Mouse (Mus musculus) right cerebral cortex, postnatal 10 days (tissue): Measurements from ENCODE around the gene Gm3854.
"Not testable (repeated sequence)": the region's sequence is repeated elsewhere in the genome, so short reads cannot be mapped to it uniquely, and the experiment has no call there.

Source experiments
- DNase-seq, 2 experiments: peaks; one replicate each; pipeline ENCODE4 v3.0.0; 2021; ENCODE audit warnings: low spot score in 2 of 2

Gm3854 gene

GRCm38 (mm10) chr7:6343501-6344071, at the start of gene Gm3854:
Gm3854 (plus strand) TSS chr7:6343759.
- peak; percentile 86 to 90 for DNase-seq

DNA sequence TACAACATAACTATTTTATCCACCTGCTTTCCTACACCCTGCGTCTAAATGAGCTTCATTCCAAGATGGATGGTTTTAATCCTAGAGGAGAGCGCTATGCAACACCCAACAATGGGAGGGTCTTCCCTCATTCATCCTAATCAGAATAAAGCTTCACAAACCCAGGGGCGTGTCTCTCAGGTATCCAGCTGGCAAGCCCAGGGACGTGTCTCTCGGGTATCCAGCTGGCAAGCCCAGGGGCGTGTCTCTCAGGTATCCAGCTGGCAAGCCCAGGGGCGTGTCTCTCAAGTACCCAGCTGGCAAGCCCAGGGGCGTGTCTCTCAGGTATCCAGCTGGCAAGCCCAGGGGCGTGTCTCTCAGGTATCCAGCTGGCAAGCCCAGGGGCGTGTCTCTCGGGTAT, 42.8 kb upstream of the Gm3854 start:
- not testable (repeated sequence) for DNase-seq

DNA sequence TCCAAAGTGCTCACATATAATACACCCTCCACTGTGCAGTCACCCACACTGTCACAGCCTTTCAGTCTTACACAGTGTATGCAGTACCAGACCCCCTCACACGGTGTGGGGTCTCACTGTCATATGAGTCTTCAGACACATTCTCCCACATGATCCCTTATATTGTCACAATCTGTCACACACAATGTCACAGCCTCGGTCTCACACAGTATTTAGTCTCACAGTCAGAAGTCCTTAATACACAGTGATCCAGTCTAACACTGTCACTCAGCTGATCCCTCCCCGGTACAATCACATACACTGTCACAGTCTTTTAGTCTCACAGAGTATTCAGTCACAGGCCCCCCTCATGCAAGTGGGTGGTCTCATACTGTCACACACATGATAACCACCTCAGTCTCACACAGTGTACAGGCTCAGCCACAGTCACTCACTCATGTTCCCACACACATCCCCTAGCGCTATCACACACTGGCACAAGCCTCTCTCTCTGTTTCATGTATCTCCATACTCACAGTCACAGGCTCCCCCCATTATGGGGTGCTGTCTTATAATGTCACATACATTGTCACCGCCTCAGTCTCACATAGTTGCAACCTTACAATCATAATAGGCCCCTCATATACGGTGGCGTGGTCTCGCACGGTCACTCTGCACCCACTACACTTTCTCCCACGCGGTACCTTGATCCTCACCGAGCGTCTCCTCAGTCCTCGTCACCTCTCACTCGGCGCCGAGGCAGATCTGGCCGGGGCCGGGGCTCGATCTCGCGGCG, 12.9 kb upstream of the Gm3854 start:
- peak; percentile 50 to 67 for DNase-seq

DNA sequence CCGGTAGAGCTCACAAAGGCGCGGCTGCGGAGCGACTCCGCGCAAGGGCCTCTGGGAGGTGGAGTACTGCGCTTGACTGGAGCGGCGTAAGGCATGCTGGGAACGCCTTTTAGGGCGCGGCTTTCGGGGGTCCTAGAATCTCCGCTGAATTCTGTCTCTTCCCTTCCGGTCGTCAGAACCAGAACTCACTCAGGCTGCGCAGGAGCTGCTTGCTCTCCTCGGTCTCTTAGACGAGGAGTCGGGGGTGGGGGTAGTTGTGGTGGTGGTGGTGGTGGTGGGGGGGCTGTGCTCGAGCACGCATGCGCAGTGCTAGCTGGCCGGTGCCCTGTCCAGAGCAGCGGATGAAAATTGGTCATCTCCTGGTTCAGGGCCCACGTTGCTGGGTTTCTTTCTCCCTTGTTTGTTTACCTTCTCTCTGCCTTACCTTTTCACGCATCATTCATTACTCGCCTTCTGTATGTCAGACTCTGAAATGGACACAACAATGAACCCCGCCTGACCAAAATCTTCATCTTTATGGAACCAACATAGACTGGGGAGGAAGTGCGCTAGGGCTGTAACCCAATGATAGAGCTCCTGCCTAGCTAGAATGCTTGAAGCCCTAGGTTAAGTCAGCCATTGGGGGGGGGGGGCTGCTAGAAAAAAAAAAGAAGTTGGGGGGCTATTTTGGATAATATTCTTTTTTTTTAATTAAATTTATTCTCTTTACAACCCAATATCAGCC, 12.2 kb upstream of the Gm3854 start, which contains the start of gene Zfp583:
Gene Zfp583 (minus strand): TSS at position 53 of the 724 bp plus-strand sequence.
- peak; percentile 93 for DNase-seq

- no peak for DNase-seq
Observed at GRCm38 (mm10) chr7:6339865-6340264, 3.7 kb upstream of the Gm3854 start.

GRCm38 (mm10) chr7:6344124-6344523, 565 bp downstream of the Gm3854 start:
- DNase-seq, result no peak

DNA sequence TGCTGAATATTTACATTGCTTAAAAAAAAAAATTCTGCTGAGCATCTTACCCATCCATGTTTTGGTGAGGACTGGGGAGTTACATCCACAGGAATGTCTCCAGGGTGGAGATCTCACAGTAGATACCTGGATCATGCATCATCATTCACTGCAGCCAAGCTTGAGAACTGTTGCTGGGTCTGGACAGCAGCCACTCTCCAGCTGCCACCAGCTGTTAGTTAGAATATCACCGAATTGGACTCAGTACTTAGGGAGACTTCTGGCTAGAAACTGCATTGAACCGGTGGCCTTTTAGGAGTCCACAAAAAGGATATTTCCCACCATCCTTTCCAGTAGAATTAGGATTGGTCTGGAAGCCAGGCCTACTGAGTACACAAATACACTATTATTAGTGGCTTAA, 14.6 kb downstream of the Gm3854 start:
- DNase-seq, result no peak

DNA sequence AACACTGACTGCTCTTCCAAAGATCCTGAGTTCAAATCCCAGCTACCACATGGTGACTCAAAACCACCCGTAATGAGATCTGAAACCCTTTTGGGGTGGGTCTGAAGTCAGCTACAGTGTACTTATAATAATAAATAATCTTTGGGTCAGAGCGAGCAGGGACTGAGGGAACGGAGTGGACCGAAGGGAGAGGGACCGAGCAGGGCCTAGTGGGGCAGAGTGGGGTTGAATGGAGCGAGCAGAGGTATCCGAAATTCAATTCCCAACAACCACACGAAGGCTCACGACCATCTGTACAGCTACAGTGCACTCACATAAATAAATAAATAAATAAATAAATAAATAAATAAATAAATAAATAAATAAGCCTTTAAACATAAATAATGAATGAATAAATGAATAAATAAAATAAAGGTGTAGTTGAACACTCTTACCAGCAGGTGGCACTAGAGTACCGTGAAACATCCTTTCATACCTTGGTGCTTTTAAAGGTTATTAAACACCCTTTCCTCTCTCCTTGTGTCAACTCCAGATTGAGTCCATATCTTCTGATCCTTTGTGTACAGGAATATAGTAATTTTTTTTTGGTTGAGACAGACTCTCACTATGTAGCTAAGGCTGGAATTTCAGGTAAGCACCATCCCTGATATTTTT, 15.5 kb downstream of the Gm3854 start:
- no peak for DNase-seq

- no peak for DNase-seq
Observed at GRCm38 (mm10) chr7:6360477-6361060, 17.0 kb downstream of the Gm3854 start.

- DNase-seq, result no peak
Observed at GRCm38 (mm10) chr7:6361756-6362155, 18.2 kb downstream of the Gm3854 start.

DNA sequence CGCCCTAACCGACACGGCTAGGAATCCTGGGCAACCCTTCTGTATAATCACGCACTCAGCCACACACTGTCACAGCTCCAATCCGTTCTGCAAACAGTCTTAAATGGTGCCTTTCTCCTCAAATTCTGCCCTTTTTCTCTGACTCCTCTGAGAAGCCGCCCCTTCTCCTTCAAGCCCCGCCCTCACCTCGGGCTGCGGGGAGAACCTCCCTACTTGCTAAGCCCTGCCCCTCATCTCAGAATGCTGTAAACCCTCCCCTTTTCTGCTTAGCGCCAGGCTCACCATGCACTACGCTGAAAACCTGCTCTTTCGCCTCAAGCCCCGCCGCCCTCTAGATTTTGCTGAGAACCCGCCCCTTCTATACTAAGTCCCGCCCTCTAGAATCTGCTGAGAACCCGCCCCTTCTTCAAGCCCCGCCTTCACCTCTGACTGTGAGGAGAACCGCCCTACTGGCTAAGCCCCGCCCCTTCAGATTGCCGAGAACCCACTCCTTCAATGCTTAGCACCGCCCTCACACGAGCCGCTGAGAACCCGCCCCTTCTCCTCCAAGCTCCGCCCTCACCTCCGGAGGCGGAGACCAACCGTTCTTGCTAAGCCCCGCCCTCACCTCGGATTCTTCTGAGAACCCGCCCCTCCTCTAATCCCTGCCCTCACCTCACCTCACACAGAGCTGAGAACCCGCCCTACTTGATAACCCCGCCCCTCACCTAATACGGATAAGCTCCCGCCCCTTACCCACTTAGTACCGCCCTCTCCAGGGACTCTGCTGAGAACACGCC, 18.9 kb downstream of the Gm3854 start:
- peak; percentile 99 for DNase-seq

GRCm38 (mm10) chr7:6363047-6363488, 19.5 kb downstream of the Gm3854 start, which contains the start of gene Zfp78:
Zfp78 (plus strand) TSS chr7:6363280.
- DNase-seq, result peak; percentile 90 to 92

DNA sequence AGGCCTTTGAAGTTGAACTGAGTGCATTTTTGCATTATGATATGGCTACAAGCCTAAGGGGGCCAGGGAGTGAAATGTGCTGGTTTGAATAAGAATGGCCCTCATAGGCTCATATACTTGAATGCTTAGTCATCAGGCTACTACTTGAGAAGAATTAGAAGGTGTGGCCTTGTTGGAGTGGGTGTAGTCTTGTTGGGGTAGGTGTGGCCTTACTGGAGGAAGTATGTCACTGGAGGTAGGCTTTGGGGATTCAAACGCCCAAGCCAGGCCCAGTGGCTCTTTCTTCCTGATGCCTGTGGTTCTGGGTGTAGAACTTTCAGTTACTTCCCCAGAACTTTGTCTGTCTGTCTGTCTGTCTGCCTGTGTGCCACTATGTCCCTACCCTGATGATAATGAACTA, 21.2 kb downstream of the Gm3854 start:
- DNase-seq, result no peak

GRCm38 (mm10) chr7:6367185-6367584, 23.6 kb downstream of the Gm3854 start:
- DNase-seq, result no peak

DNA sequence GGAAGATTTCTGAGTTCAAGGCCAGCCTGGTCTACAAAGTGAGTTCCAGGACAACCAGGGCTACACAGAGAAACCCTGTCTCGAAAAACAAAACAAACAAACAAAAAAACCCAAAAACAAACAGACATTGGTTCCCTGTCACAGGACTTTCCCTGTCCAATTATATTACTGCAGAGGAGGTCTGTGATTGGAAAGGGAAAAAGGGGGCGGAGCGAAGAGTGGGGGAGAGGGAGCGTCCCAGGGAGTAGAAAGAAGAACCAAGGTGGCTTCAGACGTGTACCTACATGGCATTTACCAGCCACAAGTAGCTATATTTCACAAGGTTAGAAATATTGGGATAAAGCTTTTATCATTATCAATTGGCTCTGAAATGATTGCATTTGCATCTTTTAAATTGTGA, 24.6 kb downstream of the Gm3854 start:
- DNase-seq, result not testable (repeated sequence)

GRCm38 (mm10) chr7:6369460-6369859, 25.9 kb downstream of the Gm3854 start:
- no peak for DNase-seq

GRCm38 (mm10) chr7:6372993-6373392, 29.4 kb downstream of the Gm3854 start:
- DNase-seq, result no peak

DNA sequence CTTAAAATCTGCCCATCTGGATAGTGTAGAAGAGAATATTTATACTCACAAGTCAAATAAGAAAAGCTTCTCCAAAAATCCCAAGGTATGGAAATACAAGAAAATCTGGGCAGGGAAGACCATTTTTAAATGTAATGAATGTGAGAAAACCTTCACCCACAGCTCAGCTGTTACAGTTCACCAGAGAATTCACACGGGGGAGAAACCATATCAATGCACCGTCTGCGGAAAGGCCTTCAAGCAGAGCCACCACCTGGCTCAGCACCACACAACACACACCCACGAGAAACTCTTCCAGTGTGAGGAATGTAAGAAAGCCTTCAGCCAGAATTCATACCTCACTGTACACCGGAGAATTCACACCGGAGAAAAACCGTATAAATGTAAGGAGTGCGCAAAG, 34.9 kb downstream of the Gm3854 start:
- peak; percentile 39 to 71 for DNase-seq

- DNase-seq, result no peak
Observed at GRCm38 (mm10) chr7:6381431-6381830, 37.9 kb downstream of the Gm3854 start.

DNA sequence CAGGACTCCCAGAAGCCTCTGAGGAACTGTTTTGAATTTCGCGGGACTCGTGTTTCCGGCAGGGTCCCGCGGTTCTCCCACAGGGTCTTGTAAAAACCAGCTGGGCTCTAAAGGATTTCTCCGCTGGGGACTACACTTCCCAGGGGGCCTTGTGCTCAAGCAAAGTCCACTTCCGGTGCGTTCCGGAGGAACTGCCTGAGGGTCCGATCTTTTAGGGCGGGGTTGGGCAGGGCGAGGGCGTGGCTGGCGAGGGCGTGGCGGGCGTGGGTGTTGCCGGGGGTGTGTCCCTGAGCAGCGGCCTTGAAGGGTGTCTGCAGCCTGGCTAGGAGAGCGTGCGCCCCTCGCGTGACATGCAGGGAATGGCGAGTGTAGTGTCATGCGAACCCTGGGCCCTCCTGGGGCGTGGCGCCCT, 39.5 kb downstream of the Gm3854 start, which contains the start of gene Zfp28:
Gene Zfp28 (plus strand): TSS at position 252 of the 412 bp plus-strand sequence.
- peak; percentile 95 to 96 for DNase-seq

- no peak for DNase-seq
Observed at GRCm38 (mm10) chr7:6384011-6384410, 40.5 kb downstream of the Gm3854 start.
